Mouse (Mus musculus) testis, adult 2 months (tissue): ENCODE measurements at regions not wholly inside any gene's neighbourhood (a gene's known extent, or its start where the extent isn't known, plus 50 kb on each side); places are given as distances from the start of the nearest gene placed in this dataset.

ENCODE experiments used
- CTCF ChIP-seq: fragments of 200-500 bp; IDR thresholded peaks from 2 replicates; pipeline ENCODE4 v1.5.1; 2012; ENCODE audit warnings: low read depth, mild to moderate bottlenecking, inconsistent platforms, low read length, moderate library complexity; ENCODE audit not compliant: control insufficient read depth, insufficient read depth, insufficient replicate concordance
- POLR2A ChIP-seq: fragments of 200-500 bp; IDR thresholded peaks from 2 replicates; pipeline ENCODE4 v1.6.1; 2012; ENCODE audit warnings: low read depth, mild to moderate bottlenecking, inconsistent platforms, low read length, moderate library complexity; ENCODE audit not compliant: control insufficient read depth

DNA sequence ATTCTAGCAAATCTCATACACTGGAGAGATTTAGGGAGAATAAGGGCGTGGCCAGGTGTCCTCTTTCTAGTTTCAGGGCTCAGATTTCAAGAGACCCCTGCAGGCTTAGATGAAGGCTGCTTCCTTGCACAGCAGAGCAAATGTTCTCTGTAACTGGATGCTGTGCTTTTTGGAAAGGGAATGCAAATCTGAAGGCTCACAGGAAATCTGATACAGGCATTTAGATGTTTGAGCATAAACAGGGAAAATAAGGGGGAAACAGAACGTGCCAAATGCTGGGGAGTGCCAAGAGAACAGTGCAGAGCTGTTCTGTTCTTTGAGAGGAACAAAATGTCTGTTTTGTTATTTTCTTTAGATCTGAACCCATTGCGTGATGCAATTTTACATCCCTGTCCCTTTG is 161.0 kb upstream of the Samsn1 start:
- no peak for TF ChIP-seq CTCF
- TF ChIP-seq POLR2A = no peak
